Mouse (Mus musculus): ENCODE data around the gene Cnih2.

Gene Cnih2

GRCm38 (mm10) chr19:5048138-5049056 is 49.9 kb downstream of the Cnih2 start:
- in situ Hi-C loops (cut with MboI, MseI) = no loop called here

DNA sequence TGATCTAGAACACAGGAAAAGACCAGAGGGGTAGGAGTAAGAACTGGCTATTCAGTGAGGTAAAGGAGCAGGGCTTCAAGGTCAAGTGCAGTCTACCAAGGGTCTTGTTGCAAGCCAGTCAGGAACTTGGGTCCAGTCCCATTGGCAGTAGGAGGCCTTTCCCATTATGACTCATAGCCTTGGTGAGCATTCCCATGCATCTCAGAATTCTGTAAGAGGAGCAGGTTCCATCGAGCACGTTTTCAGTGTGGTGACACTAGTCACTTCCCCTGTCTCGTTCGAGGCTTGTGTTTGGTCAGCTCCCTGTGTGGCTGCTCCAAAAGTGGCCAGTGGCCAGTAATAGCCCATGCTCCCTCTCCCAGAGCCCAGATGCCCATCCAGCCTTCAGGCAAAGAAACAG is 52.8 kb downstream of the Cnih2 start:
- in situ Hi-C loops (cut with MboI, MseI) = no loop called here
